Mouse (Mus musculus) left cerebral cortex, adult 2 months (tissue): ENCODE data around the gene Timp2. TPM values are rescaled to one million over a fixed set of nuclear protein-coding genes. Genes with fewer than 3 reads are reported as not detected.

Experiments used
- DNase-seq, 2 experiments: peaks; one replicate each; pipeline ENCODE4 v3.0.0; 2021 to 2022; ENCODE audit warnings: low spot score in 2 of 2, mixed read lengths in 1 of 2; ENCODE audit errors: extremely low spot score in 1 of 2
- H3K27ac ChIP-seq: fragments of 200-600 bp; 2 replicates; pipeline ENCODE4 v1.8.1; 2022
- H3K4me3 ChIP-seq: fragments of 200-600 bp; 2 replicates; pipeline ENCODE4 v1.8.1; 2022
- CTCF ChIP-seq: fragments of 200-600 bp; IDR thresholded peaks from 2 replicates; pipeline ENCODE4 v1.8.1; 2022; ENCODE audit warnings: antibody characterized with exemption, mild to moderate bottlenecking, moderate library complexity
- intact Hi-C: fragments of 180-260 bp; cut with DNase I; formaldehyde crosslinking; loops from one replicate; pipeline ENCODE4 v1.15.1; 2025
- total RNA-seq, 2 experiments: library from RNA; stranded (reverse); gene quantifications; 2 replicates each; pipeline ENCODE4 v1.2.3; 2021

Timp2 gene
- total RNA-seq, 2 experiments from 2014 or later, result 221 to 255 TPM

DNA sequence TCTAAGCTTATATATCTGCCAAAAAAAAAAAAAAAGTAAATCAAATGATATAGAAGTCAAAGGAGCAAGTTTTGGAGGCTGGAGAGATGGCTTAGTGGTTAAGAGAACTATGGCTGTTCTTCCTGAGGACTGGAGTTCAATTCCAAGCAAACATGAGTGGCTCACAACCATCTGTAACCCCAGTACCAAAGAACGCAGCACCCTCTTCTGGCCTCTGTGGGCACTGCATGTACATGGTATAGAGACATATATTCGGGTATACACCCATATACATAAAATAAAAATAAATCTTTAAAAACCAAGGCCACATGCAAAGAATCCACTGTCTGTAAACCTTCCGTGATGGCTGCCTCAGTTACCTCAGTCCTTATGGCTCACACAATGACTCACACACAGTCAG, 85.7 kb downstream of the Timp2 start:
- no peak for DNase-seq
- no peak overlapping the region for H3K4me3 ChIP-seq
- intact Hi-C loops, result no loop called here
- no peak overlapping the region for H3K27ac ChIP-seq
- TF ChIP-seq CTCF, result peak; percentile 58

- DNase-seq, result no peak
- intact Hi-C loops, result no loop called here
- Histone ChIP-seq H3K27ac (no peak overlapping the region), H3K4me3 (no peak overlapping the region)
- peak; percentile 4; the same call in 1 of the 2 replicates for TF ChIP-seq CTCF
These were observed 88.9 kb downstream of the Timp2 start for GRCm38 (mm10) chr11:118266666-118267046.

GRCm38 (mm10) chr11:118266044-118266665, 89.4 kb downstream of the Timp2 start:
- TF ChIP-seq CTCF, result no peak
- DNase-seq, result no peak
- intact Hi-C loops, result no loop called here
- Histone ChIP-seq H3K4me3 (no peak overlapping the region), H3K27ac (no peak overlapping the region)

- TF ChIP-seq CTCF, result no peak
- H3K4me3 ChIP-seq, result no peak overlapping the region
- no peak for DNase-seq
- intact Hi-C loops, result no loop called here
- H3K27ac ChIP-seq, result no peak overlapping the region
These were observed 89.9 kb downstream of the Timp2 start for GRCm38 (mm10) chr11:118265621-118266020.

GRCm38 (mm10) chr11:118263146-118263545, 92.4 kb downstream of the Timp2 start:
- H3K27ac ChIP-seq, result 0 out of 2 replicates have a peak overlapping the region, but pooled peaks have one; percentile 36
- no peak for TF ChIP-seq CTCF
- DNase-seq, result no peak
- H3K4me3 ChIP-seq, result no peak overlapping the region
- intact Hi-C loops, result no loop called here

DNA sequence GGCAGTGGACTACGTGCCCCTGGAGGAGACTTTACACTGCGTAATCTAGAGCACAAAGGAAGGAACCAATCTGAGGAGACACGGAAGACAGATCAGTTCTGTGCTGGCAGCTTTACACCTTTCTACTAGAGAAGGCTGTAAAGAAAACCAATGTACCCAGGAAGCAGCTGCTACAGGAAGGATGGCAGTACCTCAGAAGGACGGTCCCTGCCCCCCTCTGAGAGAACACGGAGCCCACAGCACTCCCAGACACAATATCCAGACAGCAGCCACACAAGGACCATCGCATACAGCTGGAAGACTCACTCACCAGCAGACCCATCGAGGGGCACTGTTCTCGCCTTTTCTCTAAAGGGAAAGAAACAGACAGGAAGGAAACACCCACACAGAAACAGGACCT, 95.5 kb downstream of the Timp2 start:
- Histone ChIP-seq H3K4me3 (no peak overlapping the region), H3K27ac (no peak overlapping the region)
- intact Hi-C loops, result no loop called here
- DNase-seq, result no peak
- no peak for TF ChIP-seq CTCF

- intact Hi-C loops, result no loop called here
- no peak overlapping the region for H3K4me3 ChIP-seq
- DNase-seq, result no peak
- no peak overlapping the region for H3K27ac ChIP-seq
- TF ChIP-seq CTCF, result no peak
These were observed 96.0 kb downstream of the Timp2 start for GRCm38 (mm10) chr11:118259580-118259979.

- DNase-seq, result no peak
- Histone ChIP-seq H3K27ac (no peak overlapping the region), H3K4me3 (no peak overlapping the region)
- intact Hi-C loops, result no loop called here
- no peak for TF ChIP-seq CTCF
These were observed 99.2 kb downstream of the Timp2 start for GRCm38 (mm10) chr11:118256371-118256770.

GRCm38 (mm10) chr11:118254159-118254951, 101.2 kb downstream of the Timp2 start:
- TF ChIP-seq CTCF, result no peak
- Histone ChIP-seq H3K27ac (peak overlapping the region; percentile 82), H3K4me3 (no peak overlapping the region)
- intact Hi-C loops, result no loop called here
- DNase-seq, result peak; percentile 45 to 49

GRCm38 (mm10) chr11:118253447-118254158, 101.9 kb downstream of the Timp2 start:
- Histone ChIP-seq H3K4me3 (no peak overlapping the region), H3K27ac (peak overlapping the region; percentile 82)
- intact Hi-C loops, result no loop called here
- TF ChIP-seq CTCF, result no peak
- DNase-seq, result no peak

Other genes with a start within 250 kb of the Timp2 start
- gene Dnah17, start 225.1 kb downstream of the Timp2 start, total RNA-seq, result under 1 TPM; 0.05 to 0.16 TPM
- gene Cyth1, start 107.1 kb downstream of the Timp2 start, total RNA-seq, result 10 to 100 TPM; 65.2 to 69.3 TPM
- gene Usp36, start 65.5 kb downstream of the Timp2 start, total RNA-seq, result 10 to 100 TPM; 32.1 to 33.1 TPM
- 1 to 10 TPM; 1.5 to 1.8 TPM for gene Cep295nl, start 13.2 kb downstream of the Timp2 start, total RNA-seq
- 10 to 100 TPM; 17.1 to 20.0 TPM for gene Lgals3bp, start 46.4 kb upstream of the Timp2 start, total RNA-seq
- 10 to 100 TPM; 37.9 to 41.0 TPM for gene Cant1, start 63.3 kb upstream of the Timp2 start, total RNA-seq
- 1 to 10 TPM; 3.3 to 4.8 TPM for gene C1qtnf1, start 72.5 kb upstream of the Timp2 start, total RNA-seq
- gene Engase, start 121.1 kb upstream of the Timp2 start, total RNA-seq, result 10 to 100 TPM; 11.0 to 12.4 TPM